Mouse (Mus musculus) lung, postnatal 0 days (tissue): ENCODE results near the gene Rnf128.

Experiments
- CTCF ChIP-seq: IDR thresholded peaks from 2 replicates; pipeline ENCODE4 v1.5.1; 2016; ENCODE audit warnings: antibody characterized with exemption, mild to moderate bottlenecking
- EP300 ChIP-seq: IDR thresholded peaks from 2 replicates; pipeline ENCODE4 v1.6.1; 2016; ENCODE audit warnings: antibody characterized with exemption, mild to moderate bottlenecking, control low read depth

- TF ChIP-seq CTCF: no peak
- no peak for TF ChIP-seq EP300
Measured at GRCm38 (mm10) chrX:139526984-139527383, 36.1 kb upstream of the Rnf128 start.
